Mouse (Mus musculus): Measurements from ENCODE around the gene Adrm1. TPM values are rescaled to one million over a fixed set of nuclear protein-coding genes. Genes with fewer than 3 reads are reported as not detected.
A peak's percentile ranks its signal among the peaks of the same experiment; 100 is the strongest.

Gene Adrm1
- polyA plus RNA-seq, 1 experiment from 2014 or later = 174 TPM

- Histone ChIP-seq H3K27ac (ENCODE audit: low read depth, low read length) (no peak overlapping the region), H3K36me3 (ENCODE audit: control insufficient read depth, insufficient read depth, low read length) (no peaks in the 10 kb centered on the region), H3K4me3 (ENCODE audit: low read depth, low read length) (no peak overlapping the region), H3K4me2 (replicated peaks; ENCODE audit: low read depth, low read length) (no peak overlapping the region), H3K9me3 (ENCODE audit: control insufficient read depth, low read length) (no peaks in the 10 kb centered on the region), H3K4me1 (replicated peaks; ENCODE audit: control insufficient read depth, insufficient read depth, low read length) (no peaks in the 10 kb centered on the region; the same call in 1 of the 2 replicates), H3K27me3 (ENCODE audit: control insufficient read depth, insufficient read depth, low read length) (no peaks in the 10 kb centered on the region), H3K9ac (ENCODE audit: low read depth, low read length) (no peak overlapping the region)
- 79% methylated on average over 10 of the region's 12 CpGs for WGBS
- no peak for DNase-seq (ENCODE audit: low spot score)
- no peak for ATAC-seq (ENCODE audit: low FRiP score)
These were observed 25.5 kb downstream of the Adrm1 start for GRCm38 (mm10) chr2:180196610-180197322.

GRCm38 (mm10) chr2:180197323-180198037 is 26.2 kb downstream of the Adrm1 start:
- Histone ChIP-seq H3K9me3 (ENCODE audit: control insufficient read depth, low read length) (no peaks in the 10 kb centered on the region), H3K4me3 (ENCODE audit: low read depth, low read length) (no peak overlapping the region), H3K9ac (ENCODE audit: low read depth, low read length) (no peak overlapping the region), H3K36me3 (ENCODE audit: control insufficient read depth, insufficient read depth, low read length) (no peaks in the 10 kb centered on the region), H3K27me3 (ENCODE audit: control insufficient read depth, insufficient read depth, low read length) (no peaks in the 10 kb centered on the region), H3K4me1 (replicated peaks; ENCODE audit: control insufficient read depth, insufficient read depth, low read length) (no peaks in the 10 kb centered on the region; the same call in 1 of the 2 replicates), H3K27ac (ENCODE audit: low read depth, low read length) (no peak overlapping the region), H3K4me2 (replicated peaks; ENCODE audit: low read depth, low read length) (no peak overlapping the region)
- DNase-seq (ENCODE audit: low spot score) (no peak), ATAC-seq (ENCODE audit: low FRiP score) (no peak)
- WGBS = 88% methylated on average over 10 of the region's 10 CpGs

GRCm38 (mm10) chr2:180198782-180199181 is 27.5 kb downstream of the Adrm1 start:
- Histone ChIP-seq H3K4me1 (replicated peaks; ENCODE audit: control insufficient read depth, insufficient read depth, low read length) (no peaks in the 10 kb centered on the region; the same call in 1 of the 2 replicates), H3K9me3 (ENCODE audit: control insufficient read depth, low read length) (no peaks in the 10 kb centered on the region), H3K4me3 (ENCODE audit: low read depth, low read length) (no peak overlapping the region), H3K36me3 (ENCODE audit: control insufficient read depth, insufficient read depth, low read length) (no peaks in the 10 kb centered on the region), H3K4me2 (replicated peaks; ENCODE audit: low read depth, low read length) (no peak overlapping the region; the same call in 1 of the 2 replicates), H3K27me3 (ENCODE audit: control insufficient read depth, insufficient read depth, low read length) (no peaks in the 10 kb centered on the region), H3K27ac (ENCODE audit: low read depth, low read length) (no peak overlapping the region), H3K9ac (ENCODE audit: low read depth, low read length) (no peak overlapping the region)
- ATAC-seq (ENCODE audit: low FRiP score) (no peak), DNase-seq (ENCODE audit: low spot score) (no peak)
- 84% methylated on average over 10 of the region's 10 CpGs for WGBS

GRCm38 (mm10) chr2:180200681-180201080 is 29.4 kb downstream of the Adrm1 start:
- DNase-seq (ENCODE audit: low spot score) (peak; percentile 42), ATAC-seq (ENCODE audit: low FRiP score) (no peak)
- no peak overlapping the region for H3K27ac ChIP-seq (ENCODE audit: low read depth, low read length)
- no peaks in the 10 kb centered on the region for H3K36me3 ChIP-seq (ENCODE audit: control insufficient read depth, insufficient read depth, low read length)
- H3K4me2 ChIP-seq (replicated peaks; ENCODE audit: low read depth, low read length) = no peak overlapping the region
- H3K4me3 ChIP-seq (ENCODE audit: low read depth, low read length) = no peak overlapping the region
- WGBS = 48% methylated on average over 11 of the region's 11 CpGs
- no peaks in the 10 kb centered on the region for H3K9me3 ChIP-seq (ENCODE audit: control insufficient read depth, low read length)
- no peaks in the 10 kb centered on the region for H3K27me3 ChIP-seq (ENCODE audit: control insufficient read depth, insufficient read depth, low read length)
- H3K9ac ChIP-seq (ENCODE audit: low read depth, low read length) = no peak overlapping the region
- no peaks in the 10 kb centered on the region; the same call in 1 of the 2 replicates for H3K4me1 ChIP-seq (replicated peaks; ENCODE audit: control insufficient read depth, insufficient read depth, low read length)

GRCm38 (mm10) chr2:180201303-180201702 is 30.0 kb downstream of the Adrm1 start:
- Histone ChIP-seq H3K9me3 (ENCODE audit: control insufficient read depth, low read length) (no peaks in the 10 kb centered on the region), H3K36me3 (ENCODE audit: control insufficient read depth, insufficient read depth, low read length) (no peaks in the 10 kb centered on the region), H3K4me2 (replicated peaks; ENCODE audit: low read depth, low read length) (no peak overlapping the region), H3K27ac (ENCODE audit: low read depth, low read length) (no peak overlapping the region), H3K4me1 (replicated peaks; ENCODE audit: control insufficient read depth, insufficient read depth, low read length) (no peaks in the 10 kb centered on the region; the same call in 1 of the 2 replicates), H3K27me3 (ENCODE audit: control insufficient read depth, insufficient read depth, low read length) (no peaks in the 10 kb centered on the region), H3K4me3 (ENCODE audit: low read depth, low read length) (no peak overlapping the region), H3K9ac (ENCODE audit: low read depth, low read length) (no peak overlapping the region)
- DNase-seq (ENCODE audit: low spot score) (no peak), ATAC-seq (ENCODE audit: low FRiP score) (no peak)
- WGBS = 75% methylated on average over 9 of the region's 9 CpGs

- Histone ChIP-seq H3K4me3 (ENCODE audit: low read depth, low read length) (no peak overlapping the region), H3K4me1 (replicated peaks; ENCODE audit: control insufficient read depth, insufficient read depth, low read length) (no peaks in the 10 kb centered on the region; the same call in 1 of the 2 replicates), H3K9me3 (ENCODE audit: control insufficient read depth, low read length) (no peaks in the 10 kb centered on the region), H3K4me2 (replicated peaks; ENCODE audit: low read depth, low read length) (no peak overlapping the region), H3K27ac (ENCODE audit: low read depth, low read length) (no peak overlapping the region), H3K27me3 (ENCODE audit: control insufficient read depth, insufficient read depth, low read length) (no peaks in the 10 kb centered on the region), H3K36me3 (ENCODE audit: control insufficient read depth, insufficient read depth, low read length) (no peaks in the 10 kb centered on the region), H3K9ac (ENCODE audit: low read depth, low read length) (no peak overlapping the region)
- WGBS = 92% methylated on average over 14 of the region's 14 CpGs
- no peak for DNase-seq (ENCODE audit: low spot score)
- no peak for ATAC-seq (ENCODE audit: low FRiP score)
These were observed 31.0 kb downstream of the Adrm1 start for GRCm38 (mm10) chr2:180202263-180202662.

- no peak overlapping the region for H3K4me2 ChIP-seq (replicated peaks; ENCODE audit: low read depth, low read length)
- 80% methylated on average over 10 of the region's 10 CpGs for WGBS
- H3K9ac ChIP-seq (ENCODE audit: low read depth, low read length) = no peak overlapping the region
- no peak overlapping the region for H3K4me3 ChIP-seq (ENCODE audit: low read depth, low read length)
- DNase-seq (ENCODE audit: low spot score) (no peak), ATAC-seq (ENCODE audit: low FRiP score) (no peak)
- H3K9me3 ChIP-seq (ENCODE audit: control insufficient read depth, low read length) = no peaks in the 10 kb centered on the region
- no peak overlapping the region for H3K27ac ChIP-seq (ENCODE audit: low read depth, low read length)
- no peaks in the 10 kb centered on the region; the same call in 1 of the 2 replicates for H3K4me1 ChIP-seq (replicated peaks; ENCODE audit: control insufficient read depth, insufficient read depth, low read length)
- H3K36me3 ChIP-seq (ENCODE audit: control insufficient read depth, insufficient read depth, low read length) = no peaks in the 10 kb centered on the region
- no peaks in the 10 kb centered on the region for H3K27me3 ChIP-seq (ENCODE audit: control insufficient read depth, insufficient read depth, low read length)
These were observed 31.5 kb downstream of the Adrm1 start for GRCm38 (mm10) chr2:180202805-180203204.

- Histone ChIP-seq H3K27me3 (ENCODE audit: control insufficient read depth, insufficient read depth, low read length) (no peaks in the 10 kb centered on the region), H3K9ac (ENCODE audit: low read depth, low read length) (no peak overlapping the region), H3K9me3 (ENCODE audit: control insufficient read depth, low read length) (no peaks in the 10 kb centered on the region), H3K4me2 (replicated peaks; ENCODE audit: low read depth, low read length) (no peak overlapping the region), H3K4me3 (ENCODE audit: low read depth, low read length) (no peak overlapping the region), H3K27ac (ENCODE audit: low read depth, low read length) (0 out of 2 replicates have a peak overlapping the region, but pooled peaks have one; percentile 19), H3K4me1 (replicated peaks; ENCODE audit: control insufficient read depth, insufficient read depth, low read length) (no peaks in the 10 kb centered on the region; the same call in 1 of the 2 replicates), H3K36me3 (ENCODE audit: control insufficient read depth, insufficient read depth, low read length) (no peaks in the 10 kb centered on the region)
- 82% methylated on average over 9 of the region's 9 CpGs for WGBS
- DNase-seq (ENCODE audit: low spot score) = no peak
- no peak for ATAC-seq (ENCODE audit: low FRiP score)
These were observed 33.2 kb downstream of the Adrm1 start for GRCm38 (mm10) chr2:180204501-180204900.
